Mouse (Mus musculus) layer of hippocampus, adult 2 months (tissue): Measurements from ENCODE around the gene Stac3. TPM values are rescaled to one million over a fixed set of nuclear protein-coding genes. Genes with fewer than 3 reads are reported as not detected.

Source experiments
- DNase-seq, 2 experiments: peaks; one replicate each; pipeline ENCODE4 v3.0.0; 2022; ENCODE audit warnings: low spot score in 2 of 2
- H3K27ac ChIP-seq: fragments of 200-600 bp; 2 replicates; pipeline ENCODE4 v1.8.1; 2022
- H3K4me3 ChIP-seq: fragments of 200-600 bp; 2 replicates; pipeline ENCODE4 v1.8.1; 2022; ENCODE audit warnings: mild to moderate bottlenecking
- CTCF ChIP-seq: fragments of 200-600 bp; conservative IDR thresholded peaks from 2 replicates; pipeline ENCODE4 v1.8.1; 2022; ENCODE audit warnings: antibody characterized with exemption, mild to moderate bottlenecking, moderate library complexity
- total RNA-seq, 2 experiments: library from RNA; stranded (reverse); gene quantifications; 2 replicates each; pipeline ENCODE4 v1.2.3; 2021

Gene Stac3
- total RNA-seq, 2 experiments from 2014 or later = 2.4 to 8.1 TPM

DNA sequence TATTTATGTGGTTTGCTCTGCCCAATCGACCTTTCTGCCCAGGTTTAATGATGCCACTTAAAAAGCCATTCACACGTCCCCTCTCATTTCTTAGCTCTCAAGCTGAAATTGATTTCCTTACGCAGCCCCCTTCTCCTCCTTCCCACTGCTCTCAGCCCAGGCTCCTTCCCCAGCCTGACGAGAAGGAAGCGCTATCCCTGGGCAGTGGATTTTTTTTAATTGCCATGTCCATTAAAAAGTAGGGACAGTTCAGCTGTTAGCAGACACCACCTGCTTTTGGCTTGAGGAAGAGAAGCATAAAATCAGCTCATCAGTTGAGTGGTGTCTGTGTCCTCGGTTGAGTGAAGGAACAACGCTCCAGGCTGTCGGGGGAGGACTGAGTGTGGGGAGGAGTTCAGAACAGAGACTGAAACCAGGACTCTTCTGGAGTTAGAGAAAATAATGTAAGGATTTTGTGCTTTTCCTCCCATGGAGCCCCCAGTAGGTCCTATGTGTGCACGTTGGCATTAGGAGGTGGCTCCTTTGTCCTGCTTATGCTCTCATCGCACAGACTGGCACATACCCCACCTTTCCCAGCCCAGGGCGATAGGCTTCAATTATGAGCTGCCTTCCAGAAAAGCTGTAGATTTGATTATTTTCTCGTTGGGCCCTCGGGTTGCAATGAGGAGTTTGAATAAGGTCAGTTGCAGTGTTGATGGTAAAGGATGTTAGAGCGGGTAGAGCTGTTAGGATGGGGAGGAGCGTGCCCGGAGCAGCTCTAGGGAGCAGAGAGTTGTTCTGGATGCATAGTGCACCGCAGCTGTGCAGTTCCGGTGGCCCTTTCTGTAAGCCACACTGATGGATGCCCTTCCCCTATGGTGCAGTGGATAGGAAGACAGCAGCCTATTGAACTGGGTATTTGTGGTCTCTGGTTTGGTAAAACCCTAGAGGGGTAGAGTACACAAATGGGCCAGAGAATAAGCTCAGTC lies 11.0 kb upstream of the Stac3 start:
- no peak for DNase-seq
- Histone ChIP-seq H3K4me3 (no peak overlapping the region), H3K27ac (peak overlapping the region; percentile 4; the same call in 1 of the 2 replicates)
- no peak for TF ChIP-seq CTCF

DNA sequence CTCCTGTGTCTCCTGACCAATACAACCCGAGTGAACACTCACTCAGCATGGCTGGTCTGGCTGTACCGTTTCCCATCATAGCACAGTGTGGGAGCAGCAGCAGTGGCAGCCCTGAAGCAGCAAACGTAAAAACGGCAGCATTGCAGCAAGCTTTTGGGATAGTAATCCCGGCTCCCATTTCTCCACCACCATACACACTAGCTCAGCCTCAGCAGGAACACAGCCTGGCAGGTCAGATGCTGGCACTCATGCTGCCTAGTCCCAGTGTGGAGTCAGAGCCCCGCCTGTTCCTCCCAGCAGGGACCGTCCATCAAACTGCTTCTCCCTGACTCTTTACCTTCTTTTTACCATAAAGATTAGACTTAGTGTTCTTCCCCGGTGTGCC lies 10.4 kb upstream of the Stac3 start:
- TF ChIP-seq CTCF = no peak
- DNase-seq = no peak
- Histone ChIP-seq H3K4me3 (no peak overlapping the region), H3K27ac (peak overlapping the region; percentile 4; the same call in 1 of the 2 replicates)

DNA sequence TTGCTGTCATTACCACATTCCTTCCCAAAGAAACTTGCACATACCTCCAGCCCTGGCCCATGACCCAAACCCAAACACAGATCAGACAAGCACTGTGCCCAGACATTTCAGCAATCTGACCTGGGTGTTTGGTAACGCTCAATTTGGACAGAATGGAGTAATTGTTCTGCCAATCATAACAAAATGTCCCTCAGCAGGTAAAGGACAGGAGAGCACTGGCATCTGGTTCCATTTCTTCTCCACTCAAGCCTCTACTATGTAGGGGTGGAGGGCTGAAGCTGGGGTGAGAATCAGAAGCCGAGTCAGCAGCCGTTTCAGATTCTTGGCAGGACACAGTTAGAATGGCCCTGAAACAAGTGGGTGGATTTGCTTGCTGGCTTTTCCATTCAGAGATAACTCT lies 9.4 kb upstream of the Stac3 start:
- Histone ChIP-seq H3K4me3 (no peak overlapping the region), H3K27ac (no peak overlapping the region)
- TF ChIP-seq CTCF = no peak
- no peak for DNase-seq

DNA sequence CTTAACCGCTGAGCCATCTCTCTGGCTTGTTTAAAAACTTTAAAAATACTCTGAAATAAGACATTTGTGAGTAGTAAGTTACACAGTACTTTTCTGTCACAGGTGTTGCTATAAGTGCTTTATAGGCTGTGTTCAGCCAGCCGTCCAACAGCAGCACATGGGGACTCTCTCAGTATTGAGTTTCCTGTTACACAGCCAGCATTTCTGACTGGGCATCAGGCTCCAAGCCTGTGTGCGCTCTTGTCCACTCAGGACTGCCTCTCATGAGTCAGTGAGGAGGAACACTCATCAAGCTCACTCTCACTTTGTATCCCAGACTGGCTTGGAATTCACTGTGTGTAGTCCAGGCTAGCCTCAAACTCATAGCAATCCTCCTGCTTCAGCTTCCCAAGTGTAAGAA lies 5.3 kb upstream of the Stac3 start:
- no peak for DNase-seq
- TF ChIP-seq CTCF = no peak
- Histone ChIP-seq H3K4me3 (no peak overlapping the region), H3K27ac (no peak overlapping the region)

DNA sequence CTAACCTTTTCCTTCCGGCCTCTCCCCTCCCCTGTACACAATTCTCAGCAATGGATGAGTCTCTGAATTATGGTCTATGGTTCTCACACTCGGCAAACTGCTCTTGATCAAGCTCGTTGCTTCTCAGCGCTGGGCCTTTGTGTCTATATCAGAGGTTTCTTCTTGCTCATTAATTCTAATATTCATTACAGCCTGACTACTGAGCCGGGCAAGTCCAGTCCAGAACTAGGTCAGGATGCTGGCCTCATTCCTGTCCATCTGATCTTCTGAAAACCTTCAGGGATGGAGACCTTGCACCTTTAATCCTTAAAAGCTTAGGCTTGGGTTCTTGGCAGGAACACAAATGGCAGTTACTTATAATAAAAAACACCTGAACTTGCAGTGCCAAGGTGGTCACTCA lies 2.0 kb upstream of the Stac3 start:
- H3K27ac ChIP-seq = no peak overlapping the region
- no peak for TF ChIP-seq CTCF

DNA sequence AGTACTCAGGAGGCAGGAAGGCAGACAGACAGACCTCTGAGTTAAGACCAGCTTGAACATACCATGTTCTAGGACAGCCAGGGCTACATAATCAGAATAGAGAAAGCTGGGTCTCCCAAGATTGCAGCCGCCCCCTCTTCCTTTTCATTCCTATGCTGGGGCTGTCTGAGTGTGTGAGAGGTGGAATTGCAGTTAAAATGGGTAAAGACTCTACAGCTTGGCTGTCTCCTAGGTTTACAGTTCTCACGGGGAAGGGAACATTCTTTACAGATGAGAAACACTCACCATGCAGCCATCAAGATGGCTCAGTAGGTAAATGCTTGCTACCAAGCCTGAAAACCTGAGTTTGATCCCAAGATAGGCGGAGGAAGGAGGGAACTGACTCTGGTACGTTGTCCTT lies 1.4 kb upstream of the Stac3 start:
- Histone ChIP-seq H3K27ac (no peak overlapping the region), H3K4me3 (no peak overlapping the region)
- DNase-seq = no peak
- TF ChIP-seq CTCF = no peak

More for the DNA sequence above, 2.0 kb upstream of the Stac3 start:
- no peak overlapping the region for H3K4me3 ChIP-seq
- DNase-seq = no peak

DNA sequence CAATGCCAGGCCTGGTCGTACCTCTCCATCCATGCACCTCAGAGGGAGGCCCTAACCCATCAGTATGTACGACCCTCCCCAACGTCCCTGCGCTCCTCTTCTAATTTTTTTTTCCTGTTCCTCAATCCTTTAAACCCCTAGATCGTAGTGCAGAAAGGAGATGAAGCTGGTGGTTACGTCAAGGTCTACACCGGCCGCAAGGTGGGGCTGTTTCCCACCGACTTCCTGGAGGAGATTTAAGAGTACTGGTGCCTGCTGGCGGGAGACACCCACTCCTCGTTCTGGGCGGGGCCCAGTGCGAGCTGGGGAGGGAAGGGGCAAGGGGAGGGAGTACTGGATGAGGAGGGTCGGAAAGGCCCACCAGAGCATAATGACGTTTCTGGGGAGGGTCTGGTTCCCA lies 6.8 kb downstream of the Stac3 start:
- no peak overlapping the region for H3K4me3 ChIP-seq
- peak; percentile 81 for TF ChIP-seq CTCF
- H3K27ac ChIP-seq = no peak overlapping the region; the same call in 1 of the 2 replicates
- DNase-seq = peak; percentile 66 to 82

DNA sequence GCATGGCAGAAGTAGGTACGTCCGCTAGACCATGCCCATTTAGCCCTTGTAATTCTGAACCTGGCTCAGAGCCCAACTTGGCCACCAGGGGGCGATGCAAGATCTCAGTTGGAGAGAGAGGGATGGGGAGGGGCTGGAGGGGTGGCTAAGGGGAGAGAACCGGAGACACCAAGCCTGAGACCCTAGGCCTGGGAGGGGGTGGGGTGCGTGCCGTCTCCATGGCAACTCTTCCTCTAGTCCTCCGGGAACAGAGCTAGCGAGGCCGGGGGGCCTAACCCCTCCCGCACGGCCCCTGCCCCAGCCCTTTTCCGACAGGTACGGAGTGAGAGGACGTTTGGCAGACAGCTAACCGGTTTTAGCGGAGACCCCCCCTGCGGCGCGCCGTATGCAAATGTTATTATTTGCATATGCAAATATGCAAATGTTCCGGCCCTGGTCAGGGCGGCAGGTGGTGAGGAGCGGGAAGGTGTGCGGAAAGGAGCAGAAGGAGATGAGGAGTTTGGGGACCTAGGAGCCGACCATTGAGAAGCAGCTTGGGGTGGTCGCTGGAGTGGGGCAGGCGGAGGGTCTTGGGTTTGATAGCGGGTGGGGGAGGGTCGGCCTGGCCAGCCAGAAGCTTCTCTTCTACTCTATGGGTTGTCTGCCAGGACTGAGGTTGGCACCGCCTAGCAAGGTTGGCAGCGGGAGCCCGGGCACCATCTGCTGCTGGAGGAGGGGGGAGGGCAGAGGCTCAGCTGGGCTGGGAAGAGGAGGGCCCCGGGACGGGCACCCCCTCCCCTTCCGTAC lies 7.8 kb downstream of the Stac3 start:
- H3K4me3 ChIP-seq = peak overlapping the region; percentile 53
- peak overlapping the region; percentile 99 for H3K27ac ChIP-seq
- TF ChIP-seq CTCF = peak; percentile 79
- DNase-seq = peak; percentile 79 to 88

DNA sequence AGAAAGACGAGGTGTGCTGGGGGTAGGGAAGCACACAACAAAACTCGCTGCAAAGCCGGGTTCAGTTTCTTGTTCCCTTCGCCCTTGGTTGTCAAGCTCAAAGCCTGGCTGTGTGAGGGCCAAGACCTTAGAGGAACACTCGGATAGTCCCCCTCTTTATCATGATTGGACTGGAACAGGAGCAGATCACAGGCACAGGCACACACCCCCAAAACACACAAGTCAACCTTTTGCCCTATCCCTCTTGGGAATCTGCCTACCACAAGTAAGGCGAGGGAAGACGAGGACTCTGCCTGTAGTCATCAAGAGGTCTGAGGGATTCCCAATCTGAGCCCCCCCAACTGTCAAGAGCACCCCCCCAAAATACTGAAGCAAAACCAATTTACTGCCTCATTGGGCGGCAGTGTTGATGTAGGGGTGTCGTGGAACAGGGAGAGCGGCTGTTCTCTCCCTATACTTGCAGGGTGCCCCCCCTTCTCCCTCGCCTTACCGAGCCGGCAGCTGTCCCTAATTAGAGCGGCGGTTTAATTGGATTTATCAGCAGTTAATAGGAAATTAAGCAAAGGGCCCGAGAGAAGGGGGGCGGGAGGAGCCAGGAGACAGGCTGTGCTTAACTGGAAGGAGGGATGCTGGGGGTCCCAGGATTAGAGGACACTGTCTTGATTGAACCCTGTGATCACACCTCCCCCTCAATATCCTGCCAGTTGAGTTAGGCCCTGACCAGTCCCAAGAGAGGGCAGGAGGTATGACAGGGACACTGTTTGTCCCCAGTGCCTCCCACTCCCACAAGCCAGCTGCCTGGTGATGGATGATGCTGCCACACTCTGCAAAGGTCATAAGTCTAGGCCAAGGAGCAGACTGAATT lies 8.6 kb downstream of the Stac3 start:
- Histone ChIP-seq H3K4me3 (peak overlapping the region; percentile 53), H3K27ac (peak overlapping the region; percentile 99)
- DNase-seq = peak in 1 of 2 experiments; percentile 37

DNA sequence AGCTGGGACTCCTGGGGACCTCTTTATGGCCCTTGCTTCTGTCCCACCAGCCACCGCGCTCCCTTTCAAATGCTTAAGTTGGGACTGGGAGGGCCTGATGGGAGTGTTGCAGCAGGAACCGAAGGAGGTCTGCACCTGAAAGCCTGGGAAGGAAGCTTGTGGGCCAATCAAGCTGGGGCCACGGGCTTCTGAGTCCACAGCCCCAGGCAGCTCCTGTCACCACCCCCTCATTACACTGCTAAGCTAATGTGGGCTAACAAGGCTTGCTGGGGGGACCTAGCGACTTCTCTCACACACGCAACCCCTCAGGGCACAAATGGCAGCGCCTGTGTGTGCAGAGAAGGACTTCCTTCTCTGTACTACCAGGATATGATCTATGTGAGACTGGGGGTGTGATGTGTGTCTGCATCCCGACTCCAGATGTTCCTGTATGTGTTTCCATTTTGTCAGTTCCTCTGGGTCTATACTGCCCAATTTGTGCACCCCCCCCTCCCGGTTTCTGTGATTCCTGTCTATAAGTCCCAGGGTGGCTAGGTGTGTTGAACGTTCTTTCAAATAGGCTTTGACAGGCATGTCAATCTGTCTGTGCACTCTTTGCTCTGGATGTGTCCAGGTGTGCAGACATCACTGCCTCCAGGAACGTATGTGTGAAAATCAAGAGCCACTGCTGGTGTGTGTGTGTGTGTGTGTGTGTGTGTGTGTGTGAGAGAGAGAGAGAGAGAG lies 9.6 kb downstream of the Stac3 start:
- no peak for DNase-seq
- Histone ChIP-seq H3K27ac (peak overlapping the region; percentile 99), H3K4me3 (no peak overlapping the region)
- TF ChIP-seq CTCF = no peak

More for the DNA sequence above, 8.6 kb downstream of the Stac3 start:
- no peak for TF ChIP-seq CTCF

DNA sequence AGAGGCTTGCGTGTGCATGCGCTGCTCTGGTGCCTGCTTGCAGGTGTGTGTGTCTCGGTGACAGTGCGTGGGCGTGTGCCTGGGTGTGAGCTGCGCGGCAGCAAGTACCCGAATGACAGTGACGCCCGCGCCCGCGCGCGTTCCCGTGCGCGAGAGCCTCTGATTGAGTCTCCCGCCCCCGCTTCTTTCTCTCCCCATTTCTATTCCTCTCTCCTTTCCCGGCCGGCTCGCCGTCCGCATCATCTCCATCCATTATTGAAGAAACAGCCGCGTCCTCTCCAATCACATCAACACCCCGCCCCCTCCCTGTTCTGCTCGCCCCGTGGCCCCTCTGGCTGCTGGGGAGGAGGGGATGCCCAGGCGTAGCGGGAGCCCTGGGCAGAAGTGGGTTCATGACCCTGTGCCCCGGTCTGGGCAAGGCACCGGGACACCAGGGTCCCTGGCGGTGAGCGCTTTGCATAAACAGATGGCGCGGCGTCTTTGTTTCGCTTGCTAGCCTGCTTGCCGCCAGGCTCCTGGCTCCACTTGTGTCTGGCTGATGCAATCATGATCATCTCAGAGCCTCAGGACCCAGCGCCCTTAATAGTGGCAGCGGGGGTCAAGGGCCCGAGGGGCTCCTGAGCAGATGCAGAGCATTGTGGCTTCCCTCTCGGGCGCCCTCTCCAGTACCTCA lies 10.3 kb downstream of the Stac3 start:
- H3K4me3 ChIP-seq = peak overlapping the region; percentile 64
- peak; percentile 46 for TF ChIP-seq CTCF
- DNase-seq = peak; percentile 80 to 87
- H3K27ac ChIP-seq = peak overlapping the region; percentile 99
